Mouse (Mus musculus) lung, embryonic 14.5 days (tissue): ENCODE measurements around the gene Mrm2. TPM values are rescaled to one million over a fixed set of nuclear protein-coding genes. Genes with fewer than 3 reads are reported as not detected.

Experiments used
- ATAC-seq: fragments of 200-750 bp; cut with Nextera tagmentation; 2 replicates; pipeline ENCODE4 v1.8.0; 2017; ENCODE audit warnings: mild to moderate bottlenecking, moderate TSS enrichment, moderate library complexity; ENCODE audit not compliant: insufficient read depth
- DNase-seq: peaks from one replicate; pipeline ENCODE4 v3.0.0-alpha.2; 2015
- H3K27ac ChIP-seq: fragments of 300-500 bp; sonication (generic); 2 replicates; pipeline ENCODE4 v1.5.1; 2014; ENCODE audit warnings: low read depth, mild to moderate bottlenecking, moderate library complexity
- H3K27me3 ChIP-seq: fragments of 300-500 bp; sonication (generic); 2 replicates; pipeline ENCODE4 v1.6.1; 2014; ENCODE audit warnings: low read length, control low read depth; ENCODE audit not compliant: insufficient read depth
- H3K36me3 ChIP-seq: fragments of 300-500 bp; sonication (generic); 2 replicates; pipeline ENCODE4 v1.6.1; 2014; ENCODE audit warnings: control low read depth; ENCODE audit not compliant: insufficient read depth
- H3K4me1 ChIP-seq: fragments of 300-500 bp; sonication (generic); 2 replicates; pipeline ENCODE4 v1.6.1; 2014; ENCODE audit warnings: antibody characterized with exemption, control low read depth; ENCODE audit not compliant: insufficient read depth
- H3K4me2 ChIP-seq: fragments of 300-500 bp; sonication (generic); 2 replicates; pipeline ENCODE4 v1.6.1; 2014; ENCODE audit warnings: mild to moderate bottlenecking
- H3K4me3 ChIP-seq: fragments of 300-500 bp; sonication (generic); 2 replicates; pipeline ENCODE4 v1.5.1; 2014; ENCODE audit warnings: low read depth, low read length
- H3K9ac ChIP-seq: fragments of 300-500 bp; sonication (generic); 2 replicates; pipeline ENCODE4 v1.6.1; 2014
- H3K9me3 ChIP-seq: fragments of 300-500 bp; sonication (generic); 2 replicates; pipeline ENCODE4 v1.6.1; 2016; ENCODE audit warnings: low read depth, low read length, control low read depth
- CTCF ChIP-seq: IDR thresholded peaks from 2 replicates; pipeline ENCODE4 v1.5.1; 2016; ENCODE audit warnings: antibody characterized with exemption, low read depth
- WGBS: fragments of 180-500 bp; shearing (Covaris S2); extraction: QIAGEN DNeasy Blood & Tissue Kit; methylation state at CpG from one replicate; pipeline ENCODE4 v1.1.7; 2014; 5-methylcytosine and 5-hydroxymethylcytosine counted together
- polyA plus RNA-seq: library from polyadenylated mRNA; unstranded; fragments of >200 nt; fragmentation: Nextera tagmentation; extraction: Ambion mirVana; gene quantifications from 2 replicates; pipeline ENCODE4 v1.2.1, GENCODE M21; 2014

Gene Mrm2
- 18.3 and 19.9 TPM in 2 replicates for polyA plus RNA-seq

- DNase-seq = peak; percentile 92
- under 1% methylated on average over 39 of the region's 39 CpGs for WGBS
- no peaks in the 10 kb centered on the region for H3K4me1 ChIP-seq
- no peaks in the 10 kb centered on the region for H3K27me3 ChIP-seq
- peak within 1 kb of the TSS; percentile 70 for H3K4me3 ChIP-seq
- TF ChIP-seq CTCF = peak; percentile 87
- H3K27ac ChIP-seq = peak within 1 kb of the TSS; percentile 91
- H3K9me3 ChIP-seq = no peaks in the 10 kb centered on the region
- peak within 1 kb of the TSS; percentile 67 for H3K9ac ChIP-seq
- peak within 1 kb of the TSS; percentile 94 for H3K4me2 ChIP-seq
- H3K36me3 ChIP-seq = peaks cover 27% of the 10 kb centered on the region
- peak; percentile 84 for ATAC-seq
Observed at GRCm38 (mm10) chr5:140331615-140332512, at the start of gene Mrm2. Mrm2 (minus strand) TSS chr5:140331898.

- no peak overlapping the region for H3K4me3 ChIP-seq
- peak overlapping the region; percentile 13; the same call in 1 of the 2 replicates for H3K9ac ChIP-seq
- TF ChIP-seq CTCF = no peak
- H3K27me3 ChIP-seq = no peaks in the 10 kb centered on the region
- no peak overlapping the region for H3K27ac ChIP-seq
- 78% methylated on average over 7 of the region's 7 CpGs for WGBS
- H3K9me3 ChIP-seq = no peaks in the 10 kb centered on the region
- no peak for ATAC-seq
- H3K36me3 ChIP-seq = no peaks in the 10 kb centered on the region
- H3K4me2 ChIP-seq = no peak overlapping the region
- no peaks in the 10 kb centered on the region; the same call in 1 of the 2 replicates for H3K4me1 ChIP-seq
- peak; percentile 9 for DNase-seq
Observed at GRCm38 (mm10) chr5:140381156-140381555, 49.5 kb upstream of the Mrm2 start.

GRCm38 (mm10) chr5:140379299-140379698, 47.6 kb upstream of the Mrm2 start:
- Histone ChIP-seq H3K4me2 (no peak overlapping the region), H3K9ac (no peak overlapping the region), H3K4me3 (no peak overlapping the region), H3K36me3 (no peaks in the 10 kb centered on the region), H3K27ac (no peak overlapping the region), H3K9me3 (no peaks in the 10 kb centered on the region), H3K4me1 (no peaks in the 10 kb centered on the region; the same call in 1 of the 2 replicates), H3K27me3 (no peaks in the 10 kb centered on the region)
- 74% methylated on average over 6 of the region's 6 CpGs for WGBS
- no peak for TF ChIP-seq CTCF
- no peak for DNase-seq
- ATAC-seq = no peak

GRCm38 (mm10) chr5:140378121-140378853, 46.6 kb upstream of the Mrm2 start:
- no peak overlapping the region for H3K9ac ChIP-seq
- no peaks in the 10 kb centered on the region for H3K4me1 ChIP-seq
- no peaks in the 10 kb centered on the region for H3K9me3 ChIP-seq
- H3K27me3 ChIP-seq = no peaks in the 10 kb centered on the region
- H3K4me3 ChIP-seq = no peak overlapping the region
- TF ChIP-seq CTCF = no peak
- ATAC-seq (no peak), DNase-seq (peak; percentile 4)
- no peak overlapping the region for H3K4me2 ChIP-seq
- WGBS = 91% methylated on average over 6 of the region's 6 CpGs
- H3K27ac ChIP-seq = no peak overlapping the region
- H3K36me3 ChIP-seq = no peaks in the 10 kb centered on the region

GRCm38 (mm10) chr5:140375249-140375829, 43.6 kb upstream of the Mrm2 start:
- Histone ChIP-seq H3K4me2 (no peak overlapping the region), H3K9me3 (no peaks in the 10 kb centered on the region), H3K9ac (no peak overlapping the region), H3K4me3 (no peak overlapping the region), H3K36me3 (no peaks in the 10 kb centered on the region), H3K27me3 (no peaks in the 10 kb centered on the region), H3K27ac (no peak overlapping the region), H3K4me1 (0 out of 2 replicates have a peak, but pooled peaks cover 3% of the 10 kb centered on the region)
- no peak for TF ChIP-seq CTCF
- WGBS = 84% methylated on average over 4 of the region's 4 CpGs
- DNase-seq = no peak
- ATAC-seq = no peak

GRCm38 (mm10) chr5:140374226-140374625, 42.5 kb upstream of the Mrm2 start:
- no peaks in the 10 kb centered on the region for H3K9me3 ChIP-seq
- no peak overlapping the region for H3K4me2 ChIP-seq
- H3K4me1 ChIP-seq = 0 out of 2 replicates have a peak, but pooled peaks cover 4% of the 10 kb centered on the region
- no peak overlapping the region for H3K27ac ChIP-seq
- DNase-seq = no peak
- TF ChIP-seq CTCF = no peak
- no peaks in the 10 kb centered on the region for H3K36me3 ChIP-seq
- no peak for ATAC-seq
- no peaks in the 10 kb centered on the region for H3K27me3 ChIP-seq
- 63% methylated on average over 3 of the region's 3 CpGs for WGBS
- H3K4me3 ChIP-seq = no peak overlapping the region
- no peak overlapping the region for H3K9ac ChIP-seq
